Mouse (Mus musculus): Measurements from ENCODE around the gene Tet2.
"Not testable (repeated sequence)": the region's sequence is repeated elsewhere in the genome, so short reads cannot be mapped to it uniquely, and the experiment has no call there.

Tet2 gene

DNA sequence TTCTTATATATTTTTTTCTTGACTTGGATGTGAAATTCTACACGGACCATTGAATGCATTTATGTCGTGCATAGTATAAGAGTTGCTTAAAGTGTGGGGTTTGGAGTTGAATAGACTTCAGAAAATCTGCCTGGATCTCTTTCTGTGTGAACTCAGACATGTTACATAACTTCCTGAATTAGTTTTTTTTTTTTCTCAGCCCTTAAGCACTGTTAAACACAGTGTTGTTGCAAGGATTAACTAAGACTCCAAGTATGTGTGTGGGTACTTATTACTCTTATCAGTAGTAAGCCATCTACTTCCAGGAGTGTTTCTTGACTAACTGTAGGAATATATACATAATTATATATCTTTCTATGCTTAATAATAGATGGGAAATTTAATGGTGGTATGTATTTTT is 3.7 kb upstream of the Tet2 start:
- no peak for DNase-seq (ENCODE audit: low spot score in 2 of 2)

DNA sequence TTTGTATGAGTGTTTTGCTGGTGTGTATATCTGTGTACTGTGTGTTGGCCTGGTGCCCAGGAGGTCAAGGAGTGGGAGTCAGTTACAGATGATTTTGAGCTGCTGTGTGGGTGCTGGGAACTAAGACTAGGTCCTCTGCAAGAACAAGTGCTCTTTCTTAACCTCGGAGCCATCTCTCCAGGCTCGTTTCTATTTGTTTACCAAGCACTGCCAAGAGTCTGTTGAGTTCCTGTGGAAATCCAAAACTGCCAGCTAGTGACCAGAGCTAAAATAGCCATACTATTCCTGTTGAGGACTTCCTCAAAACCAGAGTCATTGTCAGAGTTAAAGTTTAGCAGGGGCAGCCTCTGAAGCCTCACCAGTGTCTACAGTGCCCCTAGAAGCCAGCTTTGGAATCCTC is 1.9 kb upstream of the Tet2 start:
- DNase-seq (ENCODE audit: low spot score in 2 of 2): no peak

DNA sequence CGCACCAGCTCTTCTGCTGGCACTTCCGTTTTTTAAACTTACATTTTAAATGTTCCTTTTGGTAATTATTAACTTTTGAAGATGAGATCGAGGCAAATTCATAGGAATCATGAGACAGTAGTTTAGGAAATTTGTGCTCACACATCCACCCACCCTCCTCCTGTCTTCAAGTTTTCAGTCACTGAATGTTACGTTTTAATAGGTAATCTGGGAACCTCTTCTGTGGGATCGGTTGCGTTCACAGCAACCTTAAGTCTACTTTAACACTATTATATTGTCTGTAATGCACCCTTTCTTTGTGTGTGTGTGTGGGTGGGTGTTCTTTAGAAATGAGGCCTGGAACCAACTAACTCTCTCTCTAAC is 346 bp upstream of the Tet2 start:
- DNase-seq (ENCODE audit: low spot score in 2 of 2): no peak

DNA sequence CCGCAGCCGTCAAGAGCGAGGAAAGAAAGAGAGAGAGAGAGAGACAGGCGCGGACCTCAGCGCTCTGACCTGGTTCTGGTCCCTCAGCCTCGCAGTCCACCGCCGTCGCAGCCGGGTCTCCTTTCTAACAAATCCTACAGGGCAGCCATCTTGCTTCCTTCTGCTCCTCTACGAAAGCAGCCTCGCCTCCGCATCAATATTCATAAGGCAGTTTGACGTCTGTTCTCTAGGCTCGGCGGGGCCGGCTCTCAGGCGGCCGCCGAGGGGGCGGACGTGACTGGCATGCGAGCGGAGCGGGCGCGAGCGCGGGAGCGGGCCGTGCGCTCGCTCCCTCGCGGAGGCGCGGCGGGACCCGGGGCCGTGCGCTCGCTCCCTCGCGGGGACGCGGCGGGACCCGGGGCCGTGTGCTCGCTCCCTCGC is 798 bp downstream of the Tet2 start:
- peak; percentile 72 to 83 for DNase-seq (ENCODE audit: low spot score in 2 of 2)

DNA sequence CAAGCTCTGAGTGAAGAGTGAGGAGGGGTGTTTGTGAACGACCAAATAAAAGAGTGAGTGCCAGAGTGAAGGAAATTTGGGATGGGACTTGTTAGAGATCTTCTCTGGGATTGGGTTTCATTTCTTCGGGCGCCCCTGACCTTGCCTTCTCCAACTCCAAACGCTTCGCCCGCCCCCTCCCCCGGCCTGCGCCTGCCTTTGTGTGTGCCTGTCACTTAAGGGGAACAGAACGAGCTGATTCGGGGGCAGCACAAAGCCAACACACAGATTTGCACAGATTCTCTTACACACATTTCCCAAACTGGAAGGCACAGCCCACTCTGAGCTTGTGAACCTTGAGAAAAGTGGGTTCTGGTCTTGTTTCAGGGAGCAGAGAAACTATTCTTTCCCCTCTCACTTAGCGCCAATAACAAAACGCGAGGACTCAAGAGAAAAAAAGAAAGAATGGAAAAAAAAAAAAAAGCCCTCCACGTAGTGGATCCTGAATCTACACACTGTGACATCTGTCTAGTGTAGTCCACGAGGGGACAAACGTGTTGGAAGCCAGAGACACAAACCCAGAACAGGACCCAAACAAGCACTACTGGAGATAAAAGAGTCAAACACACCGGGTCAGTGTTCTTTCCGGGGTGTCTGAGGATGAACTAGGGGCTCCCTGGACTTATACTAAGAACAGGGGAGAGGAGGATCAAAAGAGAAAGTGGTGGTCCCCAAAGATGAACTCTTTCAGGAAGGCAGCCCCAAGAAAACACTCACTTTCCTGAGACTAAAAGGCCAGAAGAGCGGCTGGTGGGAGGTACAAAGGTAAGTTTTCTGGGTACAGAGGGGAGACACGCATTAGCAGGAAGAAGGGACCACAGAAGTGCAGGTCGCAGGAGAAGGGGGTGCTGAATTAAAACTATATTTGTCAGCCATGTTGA is 1.6 kb downstream of the Tet2 start:
- peak; percentile 20 to 67 for DNase-seq (ENCODE audit: low spot score in 2 of 2)

DNA sequence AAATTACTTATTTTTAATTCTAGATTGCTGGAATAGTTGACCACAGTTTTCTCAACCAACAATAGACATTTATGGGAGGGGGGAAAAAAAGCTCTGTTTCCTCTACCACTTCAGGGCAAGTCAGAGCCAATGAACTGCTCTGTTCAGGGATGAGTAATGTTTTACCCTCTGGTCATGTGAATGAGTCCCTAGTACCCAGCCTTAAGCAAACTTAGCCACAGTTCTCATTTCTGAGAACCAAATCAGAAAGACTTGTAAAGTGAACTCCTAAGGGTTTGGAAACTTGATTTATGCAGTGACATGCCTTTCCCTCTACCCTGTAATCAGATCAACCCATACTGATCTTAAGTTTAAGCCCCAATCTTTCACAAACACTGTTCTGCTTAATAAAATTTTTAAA is 2.9 kb downstream of the Tet2 start:
- no peak for DNase-seq (ENCODE audit: low spot score in 2 of 2)

DNA sequence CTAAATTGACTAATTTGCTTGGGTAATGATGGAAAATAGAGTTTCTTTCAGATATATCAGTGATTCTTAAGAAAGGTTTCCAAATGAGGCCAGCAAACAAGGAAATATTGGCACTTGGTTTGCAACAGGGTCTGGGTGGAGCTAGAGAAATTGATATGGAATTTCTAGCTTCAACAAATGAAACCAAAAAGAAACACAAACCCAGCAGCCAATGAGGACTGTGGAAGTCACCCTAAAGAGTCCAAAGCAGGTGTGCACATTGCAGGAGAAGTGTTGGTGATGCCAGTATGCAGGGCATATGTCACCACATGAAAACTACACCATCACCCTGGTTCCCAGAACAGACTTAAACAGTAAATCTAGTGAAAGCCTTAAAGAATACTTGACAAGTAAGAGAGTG is 3.9 kb downstream of the Tet2 start:
- no peak for DNase-seq (ENCODE audit: low spot score in 2 of 2)

DNA sequence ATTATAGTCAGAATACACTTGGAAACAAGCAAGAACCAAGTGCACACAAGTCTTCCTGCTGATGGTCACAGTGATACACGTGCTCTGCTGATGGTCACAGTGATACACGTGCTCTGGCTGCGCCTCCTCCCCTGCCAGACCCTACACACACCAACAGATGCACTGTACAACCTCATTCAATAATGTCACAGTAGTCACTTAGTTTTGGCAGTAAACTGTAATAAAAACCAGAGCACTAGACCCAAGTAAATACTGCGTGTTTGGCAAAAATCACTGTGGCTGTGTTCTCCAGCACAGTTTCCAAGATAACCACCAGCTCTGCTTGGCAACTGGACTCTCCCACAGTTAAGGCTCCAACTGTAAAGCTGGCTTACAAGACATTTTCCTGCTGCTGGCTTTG is 4.9 kb downstream of the Tet2 start:
- no peak for DNase-seq (ENCODE audit: low spot score in 2 of 2)

DNA sequence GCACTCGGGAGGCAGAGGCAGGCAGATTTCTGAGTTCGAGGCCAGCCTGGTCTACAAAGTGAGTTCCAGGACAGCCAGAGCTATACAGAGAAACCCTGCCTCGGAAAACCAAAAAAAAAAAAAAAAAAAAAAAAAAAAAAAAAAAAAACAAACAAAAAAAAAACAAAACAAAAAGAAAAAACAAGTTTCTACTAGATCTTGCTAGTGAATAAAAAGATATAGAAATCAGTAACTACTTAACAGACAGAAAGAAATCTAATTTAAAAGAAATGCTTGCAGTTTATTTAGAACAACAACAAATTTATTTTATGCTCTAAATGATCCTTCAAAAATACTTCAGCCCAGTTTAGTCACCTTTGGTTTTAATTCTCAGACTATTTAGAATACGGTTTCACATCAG is 6.4 kb downstream of the Tet2 start:
- DNase-seq (ENCODE audit: low spot score in 2 of 2): not testable (repeated sequence)

DNA sequence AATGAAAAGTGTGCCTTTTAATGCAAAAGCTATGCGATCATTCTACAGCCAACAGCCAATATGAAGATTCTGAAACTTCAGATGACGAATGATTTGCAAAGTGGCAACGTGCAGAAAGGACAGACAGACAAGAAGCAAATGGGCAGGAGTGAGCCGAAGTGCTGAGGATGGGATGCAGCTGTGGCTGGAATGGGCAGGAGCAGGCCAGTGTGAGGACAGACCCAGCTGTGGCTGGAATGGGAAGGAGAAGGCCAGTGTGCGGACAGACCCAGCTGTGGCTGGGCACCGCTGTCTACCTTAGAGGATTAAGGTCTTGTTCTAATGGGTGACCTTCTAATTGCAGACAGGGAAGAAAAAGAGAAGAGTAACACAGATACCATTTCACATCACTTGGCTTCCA is 9.3 kb downstream of the Tet2 start:
- no peak for DNase-seq (ENCODE audit: low spot score in 2 of 2)

DNA sequence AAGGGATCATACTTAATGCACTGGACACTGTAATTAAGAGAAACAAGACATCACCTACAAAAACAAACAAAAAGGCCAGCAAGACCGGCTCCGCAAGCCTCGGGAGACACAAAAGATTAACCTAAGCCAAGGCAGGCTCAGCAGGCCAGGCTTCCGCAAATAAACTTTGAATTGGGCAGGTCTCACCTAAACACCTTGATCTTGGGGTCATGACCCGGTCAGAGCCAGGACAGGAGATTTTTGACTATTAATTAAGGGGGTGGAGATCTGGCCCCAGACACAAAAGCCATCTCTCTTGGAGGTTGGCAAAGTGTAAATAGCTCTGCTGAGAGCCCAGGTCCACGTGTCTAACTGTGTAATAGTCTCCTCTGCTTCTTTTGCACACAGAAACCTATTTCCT is 10.9 kb downstream of the Tet2 start:
- no peak for DNase-seq (ENCODE audit: low spot score in 2 of 2)

DNA sequence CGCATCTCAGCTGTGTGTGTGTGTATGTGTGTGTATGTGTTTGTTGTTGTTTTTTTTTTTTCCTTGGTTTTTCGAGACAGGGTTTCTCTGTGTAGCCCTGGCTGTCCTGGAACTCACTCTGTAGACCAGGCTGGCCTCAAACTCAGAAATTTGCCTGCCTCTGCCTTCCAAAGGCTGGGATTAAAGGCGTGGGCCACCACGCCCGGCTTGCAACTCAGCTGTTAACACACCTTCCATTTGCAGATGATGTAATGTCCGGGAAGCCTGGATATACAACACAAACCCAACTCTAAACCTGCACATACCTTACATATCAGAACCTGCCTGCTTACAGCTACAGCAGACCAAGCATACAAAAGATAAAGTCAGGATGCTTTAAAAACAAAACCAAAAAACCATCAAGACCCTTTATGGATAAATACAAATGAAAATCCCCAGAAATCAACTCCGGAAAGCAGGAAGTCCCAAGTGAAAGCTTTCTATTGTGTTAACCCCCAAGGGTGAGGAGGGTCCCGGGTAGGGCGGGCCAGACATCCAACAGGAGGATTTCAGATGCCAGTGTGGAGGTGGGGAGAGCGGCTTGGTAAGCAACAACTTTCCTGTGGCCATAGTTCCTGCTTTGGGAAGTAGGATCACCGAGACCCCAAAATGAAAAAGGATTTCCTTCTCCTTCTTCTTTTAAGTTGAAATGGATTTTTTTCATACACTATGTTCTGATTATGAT is 11.5 kb downstream of the Tet2 start:
- no peak for DNase-seq (ENCODE audit: low spot score in 2 of 2)

DNA sequence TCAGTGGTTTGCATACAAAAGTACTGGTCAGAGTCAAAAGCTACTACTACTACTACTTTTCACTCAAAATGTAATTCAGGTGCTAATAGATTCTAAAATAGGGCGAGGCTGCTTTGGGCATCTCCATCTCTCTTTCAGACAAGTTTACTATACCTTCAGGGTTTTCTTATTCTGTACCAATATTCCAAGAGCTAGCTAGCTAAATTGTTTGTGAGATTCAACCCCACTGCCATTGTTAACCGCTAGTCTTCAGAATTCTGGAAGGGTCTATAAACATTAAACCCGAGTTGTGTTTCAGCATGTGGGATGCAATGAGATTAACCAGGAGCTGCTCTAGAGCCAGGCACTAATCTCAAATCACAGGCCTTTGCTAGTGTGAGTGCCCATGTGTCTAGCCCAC is 12.1 kb downstream of the Tet2 start:
- DNase-seq (ENCODE audit: low spot score in 2 of 2): no peak

DNA sequence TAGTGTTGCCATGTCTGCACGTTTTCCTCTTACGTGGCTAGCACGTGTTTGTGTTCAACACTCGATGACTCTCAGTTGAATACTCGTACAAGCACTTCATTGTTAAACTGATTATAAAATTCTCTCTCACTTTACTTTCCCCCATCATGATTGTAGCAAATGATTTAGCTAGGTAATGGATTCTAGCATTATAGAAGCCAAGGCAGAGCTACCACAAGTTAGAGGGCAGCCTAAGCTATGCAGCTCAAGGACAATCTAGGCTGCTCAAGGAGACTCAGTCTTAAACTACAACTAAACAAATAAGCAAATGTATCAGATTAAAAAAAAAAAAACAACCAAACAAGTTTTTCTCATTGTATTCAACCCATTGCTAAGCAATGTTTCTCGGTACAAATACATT is 12.7 kb downstream of the Tet2 start:
- no peak for DNase-seq (ENCODE audit: low spot score in 2 of 2)

DNA sequence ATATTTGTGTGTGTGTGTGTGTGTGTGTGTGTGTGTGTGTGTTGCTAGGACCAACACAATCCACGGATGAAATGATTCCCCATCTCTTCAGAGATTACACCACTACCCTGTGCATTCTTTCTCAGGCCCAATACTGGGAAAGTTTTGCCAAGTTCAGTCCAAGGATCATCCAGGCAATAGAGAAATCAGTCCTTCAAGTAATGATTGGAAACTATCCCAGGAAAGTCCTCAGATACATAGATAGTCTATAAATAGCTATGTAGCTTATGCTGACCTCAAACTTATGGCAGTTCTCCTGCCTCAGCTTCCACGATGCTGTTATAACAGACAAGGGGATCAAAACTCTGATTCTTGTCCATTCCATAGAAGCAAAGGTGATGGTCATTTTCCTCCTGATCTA is 13.8 kb downstream of the Tet2 start:
- DNase-seq (ENCODE audit: low spot score in 2 of 2): no peak

DNA sequence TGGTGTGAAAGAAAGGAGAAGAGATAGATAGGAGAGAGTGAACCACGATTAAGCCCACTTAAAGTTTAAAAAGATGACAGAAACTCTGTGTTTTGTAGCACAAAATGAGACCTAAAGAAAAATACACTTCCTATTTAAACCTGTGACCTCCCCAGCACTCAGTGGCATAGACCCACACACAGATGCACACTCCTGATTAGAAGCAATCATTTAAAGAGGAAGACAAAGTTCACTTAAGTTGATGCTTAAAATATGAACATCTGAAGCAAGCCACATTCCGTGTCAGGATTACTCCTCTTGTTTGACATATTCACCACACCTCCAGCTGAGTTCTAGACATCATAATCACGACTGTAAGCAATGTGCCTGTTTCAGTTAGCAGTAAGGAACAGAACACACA is 14.3 kb downstream of the Tet2 start:
- no peak for DNase-seq (ENCODE audit: low spot score in 2 of 2)

DNA sequence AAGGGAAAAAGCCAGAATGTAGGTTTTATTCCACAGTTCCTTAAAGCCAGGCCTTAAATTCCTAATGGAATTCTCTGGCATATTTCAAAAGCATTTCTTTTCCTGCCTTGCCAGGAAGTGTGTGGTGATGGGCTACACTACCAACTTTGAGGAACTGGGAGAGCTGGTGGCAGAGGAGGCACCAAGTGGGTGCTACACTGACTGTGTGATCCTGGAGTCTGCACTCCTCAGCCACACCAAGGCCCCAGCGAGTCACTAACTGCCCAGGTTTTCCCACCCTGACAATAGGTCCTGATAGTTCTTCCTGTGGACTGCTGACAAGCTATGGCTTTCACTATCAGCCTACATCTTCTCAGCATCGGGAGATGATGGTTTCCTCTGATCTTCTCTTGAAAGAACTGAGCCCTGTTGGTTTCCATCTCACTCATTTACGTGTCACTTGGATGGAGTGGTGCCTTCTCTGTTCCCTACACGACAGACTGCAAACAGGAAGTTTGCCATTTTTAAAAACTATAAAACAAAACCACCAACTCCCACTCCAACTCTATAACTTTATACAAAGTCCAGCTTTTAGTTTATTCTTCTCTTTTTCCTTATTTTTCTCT is 18.7 kb downstream of the Tet2 start:
- DNase-seq (ENCODE audit: low spot score in 2 of 2): no peak

DNA sequence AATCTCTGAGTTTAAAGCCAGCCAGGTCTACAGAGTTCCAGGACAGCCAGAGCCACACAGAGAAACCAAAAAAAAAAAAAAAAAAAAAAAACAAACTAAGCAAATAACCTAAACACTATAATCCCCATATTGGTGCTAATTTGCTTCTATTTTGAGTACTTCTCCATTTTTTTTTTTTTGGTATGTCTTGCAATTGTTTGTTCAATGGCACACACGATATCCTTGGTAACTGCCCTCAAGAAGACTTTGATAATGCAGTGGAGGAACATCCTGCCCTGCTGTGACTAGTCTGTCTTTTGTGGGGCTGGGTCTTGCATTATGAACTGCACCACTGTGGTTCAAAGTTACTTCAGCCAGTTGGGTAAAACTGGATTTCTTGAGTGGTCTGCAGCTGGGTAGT is 19.4 kb downstream of the Tet2 start:
- no peak for DNase-seq (ENCODE audit: low spot score in 2 of 2)

DNA sequence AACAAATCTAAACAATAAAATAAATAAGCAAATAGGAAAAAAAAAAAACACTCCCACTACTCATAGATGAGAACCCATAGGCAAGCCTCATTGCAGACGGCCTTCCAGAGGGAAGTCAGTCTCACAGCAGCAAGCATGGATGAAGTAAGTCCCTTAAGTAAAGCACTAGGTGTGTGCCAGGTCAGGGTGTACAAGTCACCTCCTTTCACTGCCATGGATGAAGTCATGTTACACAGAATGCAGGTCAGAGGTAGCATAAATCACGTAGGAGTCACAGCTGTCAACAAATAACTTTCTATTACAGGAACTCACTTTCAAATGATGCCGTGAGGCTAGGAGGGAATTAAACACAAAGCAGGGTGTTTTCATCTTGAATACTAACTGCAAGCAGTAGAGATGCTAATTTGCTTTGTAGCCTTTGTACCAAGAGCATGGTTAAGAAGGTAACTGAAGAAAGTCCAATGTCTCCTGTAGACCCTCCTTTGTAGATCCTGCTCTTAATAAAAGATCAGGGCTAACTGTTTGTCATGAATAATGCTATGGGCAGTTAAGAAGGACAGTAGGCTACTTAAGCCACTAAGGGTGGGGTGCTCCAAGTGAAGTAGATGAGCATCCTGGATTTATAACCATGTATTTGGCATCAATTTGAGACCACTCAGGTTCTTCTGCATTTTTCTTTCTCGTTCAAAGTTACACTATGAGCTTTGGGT is 20.4 kb downstream of the Tet2 start:
- no peak for DNase-seq (ENCODE audit: low spot score in 2 of 2)

DNA sequence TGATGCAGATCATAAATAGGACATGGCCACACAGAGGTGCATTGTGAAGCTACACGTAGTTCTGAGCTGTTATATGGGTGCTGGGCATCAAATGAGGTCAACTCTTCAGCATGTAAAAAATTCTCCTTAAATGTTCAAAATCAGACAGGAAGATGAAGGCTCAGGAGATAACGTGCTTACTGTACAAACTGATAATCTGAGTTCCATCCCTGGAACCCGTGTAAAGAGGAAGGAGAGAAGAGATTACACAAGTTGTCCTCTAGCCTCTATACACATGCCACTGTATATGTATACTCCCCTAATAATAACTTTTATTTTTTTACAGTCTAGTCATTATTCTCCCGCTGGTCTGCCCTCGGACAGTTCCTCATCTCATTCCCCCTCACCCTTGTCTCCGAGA is 21.7 kb downstream of the Tet2 start:
- DNase-seq (ENCODE audit: low spot score in 2 of 2): no peak

DNA sequence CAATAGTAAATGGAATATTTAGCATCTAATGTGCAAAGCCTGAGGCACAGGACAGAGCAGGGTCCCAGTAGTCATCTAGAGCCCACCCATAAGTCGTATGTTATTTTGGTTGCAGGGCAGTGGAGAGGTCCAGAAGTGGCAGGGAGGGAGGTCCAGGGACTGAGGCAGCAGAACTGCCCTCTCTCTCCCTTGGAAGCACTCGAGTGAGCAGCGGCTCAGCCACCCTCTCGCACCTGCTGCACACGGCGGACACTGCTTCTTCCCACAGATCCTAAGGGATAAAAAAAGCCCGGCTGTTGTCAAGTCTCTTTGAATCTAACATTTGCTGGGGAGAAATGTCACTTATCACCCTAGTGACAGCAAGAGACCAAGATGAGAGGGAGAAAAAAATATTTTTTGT is 22.6 kb downstream of the Tet2 start:
- DNase-seq (ENCODE audit: low spot score in 2 of 2): no peak

DNA sequence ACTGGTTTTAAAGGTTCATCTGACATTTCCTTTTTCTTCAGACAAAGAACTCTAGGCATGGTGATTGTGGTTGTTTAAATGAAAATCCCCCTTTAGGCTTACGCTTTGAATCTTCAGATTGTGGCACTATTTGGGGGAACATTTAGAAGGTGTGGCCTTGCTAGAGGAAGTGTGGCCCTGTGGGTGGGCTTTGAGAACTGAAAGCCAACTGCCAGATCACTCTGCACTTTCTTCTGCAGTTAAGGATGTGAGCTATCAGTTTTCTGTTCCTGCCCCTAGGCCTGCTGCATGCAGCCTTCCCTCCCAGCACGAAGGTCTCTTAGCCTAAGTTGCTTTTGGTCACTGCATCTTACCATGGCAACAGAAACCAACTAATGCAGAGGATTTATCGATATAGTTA is 26.1 kb downstream of the Tet2 start:
- DNase-seq (ENCODE audit: low spot score in 2 of 2): no peak
